Mouse (Mus musculus) liver, embryonic 16.5 days (tissue): ENCODE data around the gene Ddx58. TPM values are rescaled to one million over a fixed set of nuclear protein-coding genes. Genes with fewer than 3 reads are reported as not detected.
A peak's percentile ranks its signal among the peaks of the same experiment; 100 is the strongest.

Experiments
- ATAC-seq: fragments of 200-750 bp; cut with Nextera tagmentation; 2 replicates; pipeline ENCODE4 v1.8.0; 2017; ENCODE audit warnings: low read depth, mild to moderate bottlenecking, moderate number of reproducible peaks, moderate library complexity
- H3K27ac ChIP-seq: fragments of 300-500 bp; sonication (generic); 2 replicates; pipeline ENCODE4 v1.5.1; 2014; ENCODE audit warnings: mild to moderate bottlenecking, low read length
- H3K27me3 ChIP-seq: fragments of 300-500 bp; sonication (generic); 2 replicates; pipeline ENCODE4 v1.6.1; 2014; ENCODE audit warnings: low read depth, low read length, mixed read lengths; ENCODE audit not compliant: control insufficient read depth, insufficient read depth
- H3K36me3 ChIP-seq: fragments of 300-500 bp; sonication (generic); 2 replicates; pipeline ENCODE4 v1.6.1; 2014; ENCODE audit warnings: mild to moderate bottlenecking; ENCODE audit not compliant: control insufficient read depth, insufficient read depth
- H3K4me1 ChIP-seq: fragments of 300-500 bp; sonication (generic); 2 replicates; pipeline ENCODE4 v1.6.1; 2014; ENCODE audit warnings: low read depth, low read length, mixed read lengths; ENCODE audit not compliant: control insufficient read depth
- H3K4me2 ChIP-seq: fragments of 300-500 bp; sonication (generic); 2 replicates; pipeline ENCODE4 v1.6.1; 2014; ENCODE audit warnings: low read depth, low read length, mixed read lengths
- H3K4me3 ChIP-seq: fragments of 300-500 bp; sonication (generic); 2 replicates; pipeline ENCODE4 v1.5.1; 2014; ENCODE audit warnings: low read depth, mild to moderate bottlenecking, low read length
- H3K9ac ChIP-seq: fragments of 300-500 bp; sonication (generic); 2 replicates; pipeline ENCODE4 v1.6.1; 2014; ENCODE audit warnings: low read depth, low read length
- H3K9me3 ChIP-seq: fragments of 300-500 bp; sonication (generic); replicated peaks from 2 replicates; pipeline ENCODE4 v1.6.1; 2016; ENCODE audit warnings: low read length; ENCODE audit not compliant: control insufficient read depth
- WGBS: fragments of 180-500 bp; shearing (Covaris S2); extraction: QIAGEN DNeasy Blood & Tissue Kit; methylation state at CpG from one replicate; pipeline ENCODE4 v1.1.7; 2014; ENCODE audit not compliant: insufficient replicate concordance; 5-methylcytosine and 5-hydroxymethylcytosine counted together
- polyA plus RNA-seq: library from polyadenylated mRNA; unstranded; fragments of >200 nt; fragmentation: Nextera tagmentation; extraction: Ambion mirVana; gene quantifications from 2 replicates; pipeline ENCODE4 v1.2.1, GENCODE M21; 2015

Gene Ddx58
- polyA plus RNA-seq, 1 experiment from 2014 or later: 6.0 TPM

DNA sequence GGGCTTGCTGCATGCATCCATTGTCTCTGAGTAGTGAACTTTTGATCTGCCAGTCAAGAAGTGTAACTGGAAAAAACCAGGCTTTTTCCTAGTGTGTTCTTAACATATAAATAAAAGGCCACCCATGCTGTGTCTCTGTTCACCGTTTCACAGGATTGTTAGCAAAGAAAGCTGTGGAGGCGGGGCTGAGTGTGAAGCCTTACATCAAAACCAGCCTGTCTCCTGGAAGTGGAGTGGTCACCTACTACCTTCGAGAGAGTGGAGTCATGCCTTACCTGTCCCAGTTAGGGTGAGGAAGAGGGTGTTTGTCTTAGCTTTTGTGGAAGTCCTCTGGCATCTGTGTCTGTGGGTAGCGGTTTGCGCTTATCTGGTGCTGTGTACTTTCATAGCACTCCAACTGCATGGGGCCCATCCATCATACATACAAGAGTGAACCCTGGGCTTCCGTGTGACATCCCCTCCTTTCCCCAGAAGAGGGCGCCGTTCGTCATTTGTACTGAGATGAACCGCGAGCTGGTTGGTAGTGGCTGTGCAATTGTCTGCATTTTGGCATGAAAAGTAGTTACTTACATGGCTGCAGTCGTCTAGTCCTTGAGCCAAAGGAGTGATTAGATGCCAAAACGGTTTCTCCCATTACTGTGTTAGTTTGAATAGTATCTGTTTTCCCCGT, 56.8 kb downstream of the Ddx58 start:
- Histone ChIP-seq H3K4me3 (no peak overlapping the region), H3K36me3 (peaks cover 16% of the 10 kb centered on the region), H3K27me3 (no peaks in the 10 kb centered on the region), H3K9me3 (no peaks in the 10 kb centered on the region), H3K4me2 (no peak overlapping the region), H3K27ac (no peak overlapping the region), H3K9ac (no peak overlapping the region), H3K4me1 (no peaks in the 10 kb centered on the region; the same call in none of the 2 replicates)
- peak; percentile 31; the same call in 1 of the 2 replicates for ATAC-seq
- 25% methylated on average over 14 of the region's 14 CpGs for WGBS

DNA sequence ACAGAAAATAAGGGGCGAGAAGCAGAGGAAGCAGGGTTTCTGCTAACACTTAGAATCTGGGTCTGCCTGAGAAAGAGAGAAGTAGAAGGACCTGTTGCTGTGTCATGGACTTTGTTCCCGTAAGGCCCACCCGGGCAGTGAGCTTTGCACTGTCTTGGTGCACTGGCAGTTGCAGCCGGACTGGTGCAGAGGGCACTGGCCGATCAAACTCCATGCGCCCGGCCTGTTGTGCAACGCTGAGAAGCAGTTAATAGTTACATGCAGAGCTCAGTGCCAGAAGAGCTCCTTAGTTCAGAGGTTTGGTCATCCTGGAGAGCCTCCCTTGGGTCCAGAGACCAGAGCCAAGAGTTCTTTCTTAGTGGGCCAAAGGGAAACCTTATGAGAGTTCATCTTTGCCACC, 57.9 kb downstream of the Ddx58 start:
- ATAC-seq: peak; percentile 86
- H3K27ac ChIP-seq: peak overlapping the region; percentile 55; the same call in 1 of the 2 replicates
- no peak overlapping the region for H3K4me2 ChIP-seq
- H3K4me3 ChIP-seq: no peak overlapping the region
- no peaks in the 10 kb centered on the region for H3K9me3 ChIP-seq
- H3K4me1 ChIP-seq: no peaks in the 10 kb centered on the region; the same call in none of the 2 replicates
- H3K27me3 ChIP-seq: no peaks in the 10 kb centered on the region
- WGBS: 53% methylated on average over 8 of the region's 8 CpGs
- H3K9ac ChIP-seq: no peak overlapping the region
- H3K36me3 ChIP-seq: peaks cover 15% of the 10 kb centered on the region

DNA sequence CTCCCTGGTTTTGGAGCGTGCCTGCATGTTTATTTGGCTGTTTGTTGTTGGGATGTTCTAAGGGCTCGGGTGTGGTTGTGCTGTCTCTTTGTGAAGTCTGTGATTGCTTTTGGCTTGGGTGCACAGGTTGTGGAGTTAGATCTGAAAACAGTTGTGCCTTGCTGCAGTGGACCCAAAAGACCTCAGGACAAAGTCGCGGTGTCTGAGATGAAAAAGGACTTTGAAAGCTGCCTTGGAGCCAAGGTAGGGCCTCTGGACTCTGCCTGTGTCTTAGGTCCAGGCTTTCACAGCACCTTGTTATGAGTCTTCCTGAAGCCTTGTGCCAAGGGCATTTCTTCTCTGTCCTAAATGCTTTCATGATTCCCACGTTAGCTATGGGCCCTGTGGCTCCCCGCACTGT, 59.6 kb downstream of the Ddx58 start:
- Histone ChIP-seq H3K27ac (no peak overlapping the region), H3K27me3 (no peaks in the 10 kb centered on the region), H3K4me2 (no peak overlapping the region), H3K9ac (no peak overlapping the region), H3K9me3 (no peaks in the 10 kb centered on the region), H3K36me3 (peaks cover 2% of the 10 kb centered on the region; the same call in 1 of the 2 replicates), H3K4me1 (no peaks in the 10 kb centered on the region; the same call in none of the 2 replicates), H3K4me3 (no peak overlapping the region)
- WGBS: 78% methylated on average over 6 of the region's 6 CpGs
- ATAC-seq: no peak

DNA sequence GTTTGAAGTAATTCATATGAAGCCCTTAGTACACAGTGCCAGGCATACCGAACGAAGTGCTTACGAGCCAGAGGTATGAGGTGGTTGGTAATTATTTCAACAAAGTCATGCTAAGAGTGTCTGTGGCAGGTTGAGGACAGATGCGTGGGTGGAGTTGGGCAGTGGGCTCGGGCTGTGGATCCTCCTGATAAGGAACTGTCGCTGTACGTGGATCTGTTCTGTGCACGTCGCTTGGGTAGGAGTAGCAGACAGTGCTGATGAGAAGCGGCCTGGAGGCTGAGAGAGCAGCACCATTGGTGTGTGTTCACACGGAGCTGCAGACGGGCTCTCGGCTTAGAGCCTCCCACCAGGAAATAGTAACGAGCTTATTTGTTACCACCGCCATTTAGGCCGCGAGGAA, 61.0 kb downstream of the Ddx58 start:
- peak; percentile 33 for ATAC-seq
- Histone ChIP-seq H3K27me3 (no peaks in the 10 kb centered on the region), H3K4me3 (no peak overlapping the region), H3K36me3 (no peaks in the 10 kb centered on the region; the same call in 1 of the 2 replicates), H3K9ac (no peak overlapping the region), H3K4me2 (no peak overlapping the region), H3K27ac (no peak overlapping the region), H3K9me3 (no peaks in the 10 kb centered on the region), H3K4me1 (no peaks in the 10 kb centered on the region; the same call in none of the 2 replicates)
- WGBS: 42% methylated on average over 17 of the region's 17 CpGs

DNA sequence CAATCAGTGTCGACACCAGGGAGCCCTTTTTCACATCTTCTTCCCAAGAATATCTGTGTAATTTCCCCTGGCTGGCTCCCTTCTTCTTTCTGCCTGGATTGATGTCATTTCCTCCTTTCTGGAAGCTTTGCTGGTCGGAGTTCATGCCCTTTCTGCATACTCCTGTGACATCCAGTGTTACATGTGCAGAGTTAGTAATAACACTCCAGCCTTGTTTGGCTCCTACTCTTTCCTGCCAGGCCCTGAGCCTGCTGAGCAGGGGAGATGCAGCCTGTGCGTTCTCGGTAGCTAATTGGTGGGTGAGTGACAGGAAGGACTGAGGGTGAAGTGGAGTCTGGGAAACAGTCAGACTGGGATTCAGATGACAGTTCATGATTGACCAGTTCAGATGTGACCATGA, 65.3 kb downstream of the Ddx58 start:
- no peaks in the 10 kb centered on the region for H3K9me3 ChIP-seq
- H3K27ac ChIP-seq: no peak overlapping the region
- no peak overlapping the region for H3K9ac ChIP-seq
- WGBS: 62% methylated on average over 4 of the region's 4 CpGs
- no peaks in the 10 kb centered on the region for H3K27me3 ChIP-seq
- H3K4me2 ChIP-seq: no peak overlapping the region
- H3K4me3 ChIP-seq: no peak overlapping the region
- H3K4me1 ChIP-seq: no peaks in the 10 kb centered on the region
- no peak for ATAC-seq
- H3K36me3 ChIP-seq: no peaks in the 10 kb centered on the region; the same call in 1 of the 2 replicates

DNA sequence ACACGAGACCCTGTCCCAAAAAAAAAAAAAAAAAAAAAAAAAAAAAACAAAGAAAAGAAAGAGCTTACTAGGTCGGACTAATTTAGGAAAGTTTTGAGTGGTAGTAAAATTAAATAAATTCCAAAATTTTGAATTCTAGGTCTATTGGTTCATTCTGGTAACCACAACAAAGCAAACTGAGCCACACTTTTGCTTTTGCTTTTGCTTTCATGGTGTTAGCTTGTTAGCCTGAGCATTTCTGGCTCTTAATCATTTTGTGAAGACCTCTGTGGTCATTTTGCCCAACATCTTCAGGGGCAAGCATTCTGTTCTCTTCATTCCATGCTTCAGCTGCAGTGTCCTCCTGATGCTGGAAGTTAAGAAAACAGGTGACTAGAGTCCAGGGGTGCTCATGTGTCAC, 67.3 kb downstream of the Ddx58 start:
- Histone ChIP-seq H3K27me3 (no peaks in the 10 kb centered on the region), H3K27ac (no peak overlapping the region), H3K4me2 (no peak overlapping the region), H3K9ac (no peak overlapping the region), H3K36me3 (no peaks in the 10 kb centered on the region), H3K4me3 (no peak overlapping the region), H3K9me3 (no peaks in the 10 kb centered on the region), H3K4me1 (no peaks in the 10 kb centered on the region)
- WGBS: 63% methylated on average over 2 of the region's 2 CpGs
- ATAC-seq: no peak

DNA sequence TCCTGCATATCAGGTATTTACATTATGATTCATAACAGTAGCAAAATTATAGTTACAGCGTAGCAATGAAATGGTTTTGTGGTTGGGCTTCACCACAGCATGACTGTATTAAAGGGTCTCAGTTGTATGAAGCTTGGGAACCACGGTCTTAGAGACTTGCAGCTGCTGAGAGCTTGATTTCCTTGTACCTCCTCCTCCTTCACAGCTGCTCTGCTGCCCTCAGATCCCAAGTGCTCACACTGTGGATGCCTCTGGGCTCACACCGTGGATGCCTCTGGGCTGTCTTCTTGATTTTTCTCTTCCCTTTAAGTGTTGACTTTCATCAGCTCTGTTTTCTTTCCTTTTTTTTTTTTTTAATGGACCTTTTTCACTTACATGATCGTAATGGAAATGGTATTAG, 68.2 kb downstream of the Ddx58 start:
- no peak for ATAC-seq
- Histone ChIP-seq H3K9ac (no peak overlapping the region), H3K9me3 (no peaks in the 10 kb centered on the region), H3K27me3 (no peaks in the 10 kb centered on the region), H3K4me2 (no peak overlapping the region), H3K36me3 (no peaks in the 10 kb centered on the region), H3K27ac (no peak overlapping the region), H3K4me1 (no peaks in the 10 kb centered on the region), H3K4me3 (no peak overlapping the region)
- 70% methylated on average over 4 of the region's 4 CpGs for WGBS

DNA sequence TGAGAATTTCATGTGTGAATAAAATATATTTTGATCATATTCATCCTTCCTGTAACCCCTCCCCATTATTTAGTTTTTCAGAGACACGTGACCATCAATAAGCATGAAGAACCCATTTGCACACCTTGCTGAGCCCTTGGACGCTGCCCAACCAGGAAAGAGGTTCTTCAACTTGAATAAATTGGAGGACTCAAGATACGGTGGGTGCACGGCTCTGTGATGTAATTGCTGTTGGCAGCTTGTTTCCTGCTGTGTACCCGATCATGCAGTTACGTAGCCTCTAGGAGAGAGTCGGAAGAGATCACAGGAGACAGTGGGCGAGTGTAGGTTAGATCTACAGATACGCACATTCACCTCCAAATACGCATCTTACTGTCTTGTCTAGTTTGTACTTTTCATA, 76.0 kb downstream of the Ddx58 start:
- ATAC-seq: no peak
- Histone ChIP-seq H3K36me3 (no peaks in the 10 kb centered on the region), H3K4me2 (no peak overlapping the region)

DNA sequence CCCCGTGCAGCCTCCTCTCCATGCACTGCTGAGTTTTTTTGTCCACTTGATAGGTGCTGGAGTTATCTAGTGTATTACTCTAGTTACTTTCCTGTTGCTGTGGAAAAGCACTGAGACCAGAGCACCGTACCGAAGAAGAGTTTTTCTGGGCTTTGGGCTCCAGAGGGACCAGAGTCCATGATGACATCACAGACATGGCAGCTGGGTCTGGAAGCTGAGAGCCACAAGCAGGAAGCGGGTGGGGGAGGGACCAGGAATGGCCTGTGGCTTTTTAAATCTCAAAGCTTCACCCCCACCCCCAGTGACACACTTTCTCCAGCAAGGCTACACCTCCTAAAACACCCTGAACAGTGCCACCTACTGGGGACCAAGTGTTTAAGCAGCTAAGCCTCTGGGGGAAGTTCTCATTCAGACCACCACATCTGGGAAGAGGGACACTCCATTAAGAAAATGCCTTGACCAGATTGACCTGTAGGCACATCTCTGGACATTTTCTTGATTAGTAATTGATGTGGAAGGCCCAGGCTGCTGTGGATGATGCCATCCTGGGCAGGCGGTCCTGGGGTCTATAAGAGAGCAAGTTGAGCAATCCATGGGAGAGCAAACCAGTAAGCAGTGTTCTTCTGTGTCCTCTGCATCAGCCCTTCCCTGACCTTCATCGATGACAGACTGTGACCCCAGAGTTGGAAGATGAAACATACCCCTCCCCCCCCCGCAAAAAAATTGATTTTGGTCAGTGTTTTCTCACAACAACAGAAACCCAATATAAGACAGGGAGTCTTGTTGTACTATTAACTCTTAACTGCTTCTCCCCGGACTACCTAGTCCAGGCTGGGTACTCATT, 78.8 kb downstream of the Ddx58 start:
- H3K4me1 ChIP-seq: no peaks in the 10 kb centered on the region; the same call in none of the 2 replicates
- no peaks in the 10 kb centered on the region for H3K27me3 ChIP-seq
- H3K4me2 ChIP-seq: no peak overlapping the region
- no peak overlapping the region for H3K4me3 ChIP-seq
- H3K9ac ChIP-seq: no peak overlapping the region
- H3K36me3 ChIP-seq: no peaks in the 10 kb centered on the region
- no peaks in the 10 kb centered on the region for H3K9me3 ChIP-seq
- H3K27ac ChIP-seq: no peak overlapping the region
- no peak for ATAC-seq
- WGBS: 75% methylated on average over 8 of the region's 8 CpGs

More for the DNA sequence above, 76.0 kb downstream of the Ddx58 start:
- H3K27me3 ChIP-seq: no peaks in the 10 kb centered on the region
- no peak overlapping the region for H3K4me3 ChIP-seq
- H3K27ac ChIP-seq: no peak overlapping the region
- H3K9ac ChIP-seq: no peak overlapping the region
- H3K9me3 ChIP-seq: no peaks in the 10 kb centered on the region
- no peaks in the 10 kb centered on the region for H3K4me1 ChIP-seq
- 75% methylated on average over 10 of the region's 10 CpGs for WGBS
